Mouse (Mus musculus) right cerebral cortex, adult 18-20 months (tissue): ENCODE data around the gene Angptl7.
A peak's percentile ranks its signal among the peaks of the same experiment; 100 is the strongest.

Source experiments
- DNase-seq: peaks from one replicate; pipeline ENCODE4 v3.0.0; 2022; ENCODE audit warnings: mixed read lengths

Gene Angptl7

GRCm38 (mm10) chr4:148495160-148495559, 5.1 kb downstream of the Angptl7 start:
- DNase-seq = no peak

DNA sequence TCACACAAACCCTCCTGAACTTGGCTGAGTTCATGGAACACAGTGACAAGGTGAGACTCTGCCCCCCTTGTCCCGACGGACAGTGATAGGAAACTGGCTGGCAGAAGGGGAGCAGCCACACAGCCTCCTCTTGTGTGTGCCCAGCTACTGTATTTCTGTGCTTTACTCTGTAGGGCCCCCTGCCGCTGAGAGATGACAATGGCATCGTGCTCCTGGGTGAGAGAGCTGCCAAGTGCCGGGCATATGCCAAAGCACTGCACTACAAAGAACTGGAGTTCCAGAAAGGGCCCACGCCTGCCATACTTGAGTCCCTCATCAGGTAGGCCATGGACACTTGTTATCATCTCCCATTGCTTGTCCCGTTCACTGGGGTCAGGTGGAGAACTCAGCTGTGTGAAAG, 8.8 kb downstream of the Angptl7 start:
- no peak for DNase-seq

DNA sequence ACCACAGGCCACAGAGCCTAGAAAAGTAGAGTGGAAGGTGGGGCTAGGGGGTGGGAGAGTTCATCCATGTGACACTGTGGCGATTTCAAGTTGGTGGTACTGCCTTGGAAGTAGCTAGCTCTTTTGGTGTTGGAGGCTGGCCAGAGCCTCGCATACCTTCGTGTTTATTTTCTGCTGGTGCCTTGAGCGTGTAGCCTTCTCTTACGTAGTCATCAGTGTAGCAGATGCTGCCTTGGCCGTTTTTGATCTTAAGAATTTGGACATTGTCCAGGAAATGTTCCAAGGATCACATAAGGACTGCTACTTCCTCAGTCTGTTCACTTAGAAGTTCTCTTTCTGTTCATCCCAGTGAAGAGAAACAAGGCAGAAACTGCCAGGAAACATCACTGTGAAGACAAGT, 9.8 kb downstream of the Angptl7 start:
- no peak for DNase-seq

DNA sequence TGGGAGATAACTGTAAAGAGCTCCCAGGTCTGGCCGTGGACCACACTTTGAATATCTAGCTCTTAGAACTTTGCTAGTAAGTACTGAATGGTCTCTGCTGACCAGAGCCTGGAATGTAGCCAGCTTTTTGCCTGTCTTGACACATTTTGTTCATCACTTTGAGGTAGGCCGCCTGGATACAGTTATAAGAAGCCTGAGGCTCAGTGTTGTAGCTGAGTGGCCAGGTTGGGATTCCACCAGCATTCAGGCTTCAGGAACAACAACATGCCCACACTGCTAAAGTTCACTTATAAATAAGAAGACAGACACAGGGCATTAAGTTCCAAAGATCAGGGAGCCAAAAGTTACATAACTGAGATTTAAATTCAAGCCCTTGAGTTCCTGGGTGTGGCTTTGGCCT, 12.4 kb downstream of the Angptl7 start:
- DNase-seq = no peak

- DNase-seq = no peak
Measured at GRCm38 (mm10) chr4:148484511-148484910, 15.7 kb downstream of the Angptl7 start.

DNA sequence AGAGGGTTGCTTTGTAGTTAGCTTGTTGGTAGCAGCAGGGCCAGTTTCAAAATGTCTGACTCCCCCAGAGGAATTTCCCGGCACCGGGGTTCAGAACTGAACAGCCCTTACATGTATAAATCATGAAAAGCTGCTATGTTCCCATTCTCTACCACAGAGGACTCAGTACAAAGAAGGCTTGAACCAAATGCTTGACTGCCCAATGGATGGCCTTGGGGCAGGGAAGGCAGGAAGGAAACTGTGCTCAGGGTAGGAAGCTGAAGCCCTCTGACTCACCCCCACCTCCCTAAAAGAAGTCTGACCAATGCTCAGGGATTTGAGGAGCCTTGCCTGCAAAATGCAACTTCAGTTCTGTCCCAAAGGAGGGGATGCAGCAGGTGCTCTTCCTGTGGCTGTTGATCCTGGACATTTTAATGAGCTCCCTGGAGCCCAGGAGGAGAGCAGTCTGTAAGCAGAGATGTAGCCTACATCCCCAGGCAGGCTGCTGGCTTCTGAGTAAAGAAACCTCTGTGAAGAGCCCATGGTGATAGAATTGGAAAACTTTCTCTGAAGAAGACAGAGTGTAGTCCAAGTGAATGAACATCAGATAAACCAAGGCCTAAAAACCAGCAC, 18.6 kb downstream of the Angptl7 start:
- no peak for DNase-seq

DNA sequence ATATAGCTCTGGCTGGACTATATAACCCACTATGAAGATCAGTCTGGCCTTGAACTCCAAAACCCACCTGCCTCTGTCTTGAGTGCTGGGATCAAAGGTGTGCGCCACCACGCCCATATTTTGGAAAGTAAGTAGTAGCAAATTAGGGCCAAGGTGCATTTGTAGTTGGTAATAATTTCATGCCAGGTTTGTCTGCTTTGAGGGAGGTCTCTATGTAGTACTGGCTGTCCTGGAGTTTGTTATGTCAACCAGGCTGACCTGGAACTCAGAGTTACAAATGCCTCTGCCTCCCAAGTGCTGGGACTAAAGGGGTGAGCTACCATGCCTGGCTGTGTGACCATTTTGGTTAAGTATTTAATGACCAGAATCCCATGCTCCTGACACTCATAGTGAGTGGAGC, 20.0 kb downstream of the Angptl7 start:
- DNase-seq = no peak

DNA sequence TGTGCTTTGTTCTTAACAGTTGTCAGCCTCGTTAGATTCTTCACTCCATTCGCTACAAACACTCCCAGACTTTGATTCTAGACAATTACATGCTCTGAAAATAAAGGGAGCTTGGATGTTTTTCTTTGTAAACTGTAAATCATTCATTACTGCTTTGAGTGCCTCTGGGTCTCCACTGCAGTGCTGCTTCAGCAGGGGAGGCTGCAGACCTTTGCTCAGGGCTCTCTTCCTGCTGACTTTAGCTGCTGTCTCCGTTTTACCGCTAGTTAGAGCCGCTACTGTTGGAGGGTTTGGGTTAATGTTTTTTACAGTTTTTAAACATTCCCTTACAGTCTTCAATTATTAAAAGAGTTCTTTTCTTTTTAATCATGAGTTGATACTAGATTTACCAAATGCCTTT, 26.8 kb downstream of the Angptl7 start:
- no peak for DNase-seq

DNA sequence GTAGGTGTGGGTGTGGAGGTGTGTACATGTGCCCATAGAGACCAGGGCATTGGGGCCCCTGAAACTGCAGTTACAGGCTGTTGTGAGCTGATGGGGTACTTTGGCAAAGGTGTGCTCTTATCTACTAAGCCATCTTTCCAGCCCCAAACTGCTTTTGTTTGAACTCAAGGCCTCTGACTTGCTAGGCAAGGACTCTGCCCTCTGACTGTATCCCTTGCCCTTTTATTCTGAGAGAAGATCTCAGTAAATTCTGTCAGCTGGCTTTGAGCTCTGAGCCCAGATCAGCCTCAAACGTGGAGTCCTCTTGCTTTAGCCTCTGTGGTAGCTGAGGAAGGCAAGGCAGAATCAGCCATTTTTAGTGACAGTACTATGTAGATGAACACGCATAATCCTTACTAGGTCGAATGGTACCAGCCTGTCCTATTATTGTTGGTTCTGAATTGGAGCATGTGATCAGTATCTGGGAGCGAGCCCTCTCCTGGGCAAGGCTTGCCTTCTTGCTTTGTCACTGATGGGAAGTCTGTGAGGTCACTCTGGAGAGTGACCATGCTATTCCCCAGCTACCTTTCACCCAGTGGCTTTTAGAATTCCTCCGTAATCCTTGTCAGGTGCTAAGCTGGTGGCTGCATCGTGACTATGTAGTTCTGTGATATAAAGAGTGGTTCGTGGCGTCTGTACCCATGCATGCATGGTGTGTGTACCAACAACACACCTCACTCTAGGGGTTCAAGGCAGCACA, 27.7 kb downstream of the Angptl7 start:
- no peak for DNase-seq

GRCm38 (mm10) chr4:148471363-148471806, 28.9 kb downstream of the Angptl7 start:
- no peak for DNase-seq

- DNase-seq = no peak
Measured at GRCm38 (mm10) chr4:148469487-148470252, 30.6 kb downstream of the Angptl7 start.

DNA sequence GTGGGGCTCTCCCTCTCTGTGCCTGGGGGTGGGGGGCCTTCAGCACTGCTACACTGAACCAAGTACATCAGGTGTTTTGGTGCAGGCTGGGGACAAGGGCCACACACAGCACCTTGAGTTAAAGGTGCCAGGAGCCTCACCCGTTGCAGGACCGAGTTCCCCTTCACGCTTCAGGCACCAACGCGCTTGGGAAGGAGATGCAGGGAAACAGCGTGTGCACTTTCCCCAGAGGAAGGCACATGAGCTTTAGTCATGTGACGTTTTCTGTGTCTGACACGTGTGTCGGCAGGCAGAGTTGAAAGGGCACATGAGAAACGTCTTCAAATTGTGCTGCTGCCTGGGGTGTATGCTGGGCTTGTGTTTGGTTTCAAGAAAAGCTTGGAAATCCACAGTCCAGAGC, 31.9 kb downstream of the Angptl7 start:
- no peak for DNase-seq

GRCm38 (mm10) chr4:148466511-148467079, 33.7 kb downstream of the Angptl7 start:
- DNase-seq = peak; percentile 63

- DNase-seq = no peak
Measured at GRCm38 (mm10) chr4:148464869-148465268, 35.4 kb downstream of the Angptl7 start.

GRCm38 (mm10) chr4:148464301-148464700, 36.0 kb downstream of the Angptl7 start:
- no peak for DNase-seq

DNA sequence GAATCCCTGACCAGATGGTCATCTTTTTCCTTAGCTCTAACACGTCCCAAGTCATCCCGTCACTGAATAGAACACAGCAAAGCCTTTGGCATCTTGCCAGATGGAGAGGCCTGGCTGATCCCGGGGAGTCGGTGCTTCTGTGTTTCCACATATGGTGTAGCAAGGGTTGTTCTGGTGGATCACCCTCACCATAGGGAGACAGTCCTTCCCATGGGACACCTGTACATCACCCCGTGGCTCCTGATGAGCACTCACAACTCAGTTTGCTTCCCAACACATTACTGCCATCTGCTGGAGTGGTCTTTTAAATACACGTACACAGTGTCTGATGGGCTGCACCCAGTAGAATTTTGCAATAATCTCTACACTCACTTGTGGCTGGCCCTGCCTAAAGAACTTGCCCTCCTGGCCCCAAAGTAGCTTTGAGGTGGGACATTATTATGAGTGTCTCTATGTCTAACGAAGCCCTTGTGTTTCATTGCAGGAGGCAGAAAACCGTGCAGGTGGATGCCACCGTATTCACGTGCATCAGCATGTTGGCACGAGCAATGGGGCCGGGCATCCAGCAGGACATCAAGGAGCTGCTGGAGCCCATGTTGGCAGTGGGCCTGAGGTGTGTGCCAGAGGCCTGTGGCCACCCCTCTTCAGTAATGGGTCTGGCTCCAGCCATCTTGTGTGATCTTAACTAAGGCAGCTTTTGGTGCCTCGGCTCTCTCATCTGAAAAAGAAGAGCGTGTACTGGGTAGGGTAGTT, 36.9 kb downstream of the Angptl7 start:
- no peak for DNase-seq

DNA sequence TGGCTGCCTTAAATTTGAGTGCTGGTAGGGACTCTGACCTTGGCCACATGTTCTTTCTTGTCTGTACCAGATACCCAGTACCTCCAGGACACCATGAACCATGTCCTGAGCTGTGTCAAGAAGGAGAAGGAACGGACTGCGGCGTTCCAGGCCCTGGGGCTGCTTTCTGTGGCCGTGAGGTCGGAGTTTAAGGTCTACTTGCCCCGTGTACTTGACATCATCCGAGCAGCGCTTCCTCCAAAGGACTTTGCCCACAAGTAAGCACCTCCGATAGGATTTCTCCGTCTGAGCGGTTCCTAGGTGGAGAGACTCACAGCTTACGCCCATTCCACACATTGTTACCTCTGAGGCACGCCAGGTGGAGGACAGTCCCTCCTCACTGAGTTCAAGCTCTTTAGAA, 37.5 kb downstream of the Angptl7 start:
- no peak for DNase-seq

DNA sequence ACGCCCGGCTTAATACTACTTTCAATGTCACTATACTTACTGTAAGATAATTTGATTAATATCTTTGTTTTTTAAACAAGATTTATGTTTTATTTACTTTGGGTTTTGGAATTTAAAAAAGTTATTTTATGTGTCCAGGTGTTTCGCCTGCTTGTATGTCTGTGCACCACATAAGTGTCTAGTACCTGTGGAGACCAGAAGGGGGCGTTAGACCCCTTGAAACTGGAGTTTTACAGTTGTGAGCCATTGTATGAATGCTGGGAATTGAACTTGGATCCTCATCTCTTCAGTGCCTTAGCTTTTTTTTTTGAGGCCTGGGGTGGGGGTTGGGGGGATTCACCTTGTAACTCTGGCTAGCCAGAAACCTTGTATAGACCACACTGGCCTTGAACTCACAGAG, 38.5 kb downstream of the Angptl7 start:
- no peak for DNase-seq

GRCm38 (mm10) chr4:148460656-148461284, 39.5 kb downstream of the Angptl7 start:
- no peak for DNase-seq

DNA sequence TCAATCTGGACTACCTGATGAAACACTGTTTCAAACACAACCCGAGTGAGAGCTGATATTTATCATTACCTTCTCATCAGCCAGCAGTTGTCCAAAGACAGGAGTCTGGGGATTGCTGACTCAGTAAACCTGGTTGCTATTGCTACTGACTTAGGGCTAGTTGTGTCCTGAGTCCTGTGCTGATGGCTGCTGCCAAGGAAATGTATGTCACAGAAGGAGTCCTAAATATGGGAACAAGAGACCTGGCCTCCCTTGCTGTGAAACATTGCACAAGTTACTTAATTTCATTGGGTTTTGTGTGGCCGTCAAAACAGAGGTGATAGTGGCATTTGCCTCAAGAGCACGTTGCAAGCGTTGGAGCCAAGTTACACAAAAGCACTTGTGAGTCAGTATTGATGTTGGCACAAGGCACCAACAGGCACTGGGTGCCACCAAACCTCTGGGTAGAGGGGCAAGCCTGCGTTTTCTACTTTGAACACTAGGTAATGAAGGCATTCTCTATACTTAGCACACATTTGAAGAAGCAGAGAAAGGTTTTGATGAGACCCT, 44.7 kb downstream of the Angptl7 start:
- no peak for DNase-seq

DNA sequence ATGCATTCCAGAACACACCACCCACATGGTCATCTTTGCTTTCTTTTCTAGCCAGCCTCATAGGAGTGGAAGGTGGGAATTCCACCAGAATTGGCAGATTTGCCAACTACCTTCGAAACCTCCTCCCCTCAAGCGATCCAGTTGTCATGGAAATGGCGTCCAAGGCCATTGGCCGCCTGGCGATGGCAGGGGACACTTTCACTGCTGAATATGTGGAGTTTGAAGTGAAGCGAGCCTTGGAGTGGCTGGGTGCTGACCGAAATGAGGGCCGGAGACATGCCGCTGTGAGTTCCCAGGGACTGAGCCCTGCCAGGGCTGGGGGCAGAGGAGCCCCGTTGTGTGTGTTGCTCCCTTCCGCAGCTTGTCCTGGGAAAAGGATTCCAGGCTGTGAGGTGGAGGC, 46.6 kb downstream of the Angptl7 start:
- no peak for DNase-seq

DNA sequence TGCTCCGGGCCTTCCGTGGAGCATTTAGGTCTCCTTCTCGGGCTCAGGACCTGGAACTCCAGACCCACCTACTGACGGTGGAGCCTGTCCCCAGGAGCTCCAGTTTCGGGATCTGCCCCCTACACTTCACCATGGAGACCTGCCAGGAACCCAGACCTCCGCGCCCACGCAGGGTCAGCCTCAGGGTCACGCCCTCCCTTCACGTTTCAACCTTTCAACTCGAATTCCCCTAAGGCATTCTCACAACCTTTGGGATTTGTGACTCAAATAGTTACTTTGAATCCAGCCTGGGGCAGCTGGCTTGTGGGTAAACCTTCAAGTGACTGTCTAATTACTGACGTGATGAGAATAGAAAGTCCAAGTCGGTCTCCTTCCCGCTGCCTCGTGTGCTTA, 51.4 kb downstream of the Angptl7 start:
- no peak for DNase-seq
